Mouse (Mus musculus) olfactory bulb, adult 2 months (tissue): ENCODE measurements around the gene Gnas.

Source experiments
- CTCF ChIP-seq: fragments of 200-500 bp; IDR thresholded peaks from 2 replicates; pipeline ENCODE4 v1.5.1; 2012; ENCODE audit warnings: low read depth, mild to moderate bottlenecking, low read length, moderate library complexity; ENCODE audit not compliant: insufficient read depth
- POLR2A ChIP-seq: fragments of 200-500 bp; IDR thresholded peaks from 2 replicates; pipeline ENCODE4 v1.6.1; 2012; ENCODE audit warnings: mild to moderate bottlenecking, low read depth, low read length, moderate library complexity; ENCODE audit not compliant: insufficient read depth

DNA sequence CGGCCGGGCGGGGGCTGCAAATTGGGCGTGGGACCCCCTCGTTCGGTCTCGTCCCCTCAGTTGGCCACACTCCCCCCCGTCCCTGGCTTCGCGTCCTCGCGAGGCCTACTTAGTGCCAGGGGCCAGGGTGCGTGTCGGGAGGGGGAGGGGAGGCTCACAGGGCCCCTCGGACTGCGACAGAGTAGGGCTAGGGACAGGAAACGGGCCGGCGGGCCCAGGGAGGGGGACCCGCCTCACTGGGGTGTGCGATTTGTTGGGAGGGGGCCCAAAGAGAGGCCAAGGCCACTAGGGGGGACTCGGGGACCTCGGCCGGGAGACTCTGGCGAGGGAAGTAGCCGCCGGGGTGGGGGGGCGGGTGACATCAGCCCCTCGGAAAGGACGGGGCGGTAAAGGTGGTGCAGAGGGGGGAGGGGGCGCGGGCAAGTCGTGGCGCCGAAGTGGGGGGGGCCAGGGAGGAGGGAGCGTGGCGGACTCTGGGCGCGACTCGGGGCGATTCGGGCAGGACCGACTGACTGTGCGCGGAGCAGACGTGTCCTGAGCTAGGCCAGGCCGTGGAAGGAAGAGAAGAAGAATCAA is 46.6 kb downstream of the Gnas start:
- TF ChIP-seq POLR2A (no peak), CTCF (no peak)
